Mouse (Mus musculus) spleen, adult 2 months (tissue): ENCODE measurements at regions not wholly inside any gene's neighbourhood (a gene's known extent, or its start where the extent isn't known, plus 50 kb on each side); places are given as distances from the start of the nearest gene placed in this dataset.

ENCODE experiments used
- CTCF ChIP-seq: fragments of 200-500 bp; IDR thresholded peaks from 2 replicates; pipeline ENCODE4 v1.5.1; 2011; ENCODE audit warnings: mild to moderate bottlenecking, inconsistent platforms; ENCODE audit not compliant: insufficient read depth, insufficient read length, insufficient replicate concordance; ENCODE audit errors: extremely low read depth
- POLR2A ChIP-seq: fragments of 200-500 bp; IDR thresholded peaks from 2 replicates; pipeline ENCODE4 v1.6.1; 2011; ENCODE audit warnings: low read depth, low read length, inconsistent platforms

DNA sequence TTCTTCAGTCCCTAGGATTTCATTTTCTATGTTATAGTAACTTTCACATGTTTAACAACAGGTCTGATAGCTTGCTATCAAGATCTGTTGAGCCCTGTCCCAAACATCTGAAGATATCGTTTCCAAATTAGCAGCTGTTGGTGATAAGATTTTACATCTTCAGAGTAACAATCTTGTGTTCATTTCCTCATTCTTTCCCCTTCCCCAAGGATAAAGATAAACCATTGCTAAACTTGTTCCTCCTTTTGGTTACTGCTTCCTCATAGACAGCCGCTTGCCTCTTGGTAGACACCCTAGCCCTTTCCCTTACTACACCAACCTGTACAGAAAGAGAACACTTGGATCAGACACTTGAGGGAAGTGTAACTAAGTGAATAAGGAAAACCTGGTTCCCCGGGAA, 58.6 kb downstream of the Kcnrg start:
- TF ChIP-seq CTCF (no peak), POLR2A (no peak)
